In genomic region chr12:108916447-108917042, GRCm38 (mm10) we compare ENCODE assay signal across 10 mouse cellular contexts. TPM values are rescaled to one million over a fixed set of nuclear protein-coding genes. Genes with fewer than 3 reads are reported as not detected.
DNase-seq lines count a peak whose midpoint lies in the region; ATAC-seq lines count a peak whose summit lies in the region.
"Had no signal": no experiment of that assay in that cellular context is flagged by ENCODE, and none has a peak within 500 bp of the region (broad histone marks: within the 10 kb centered on the region; RNA-seq: fewer than 3 reads in every experiment).

No protein-coding gene starts in this region.

- intact Hi-C loops in gastrocnemius, postnatal 14 days (cut with DNase I; ENCODE audit: low total_unique reads): no loop called here

- WGBS in embryonic facial prominence, embryonic 11.5 days: 57% methylated on average over 7 of the region's 7 CpGs
- WGBS in hindbrain, embryonic 13.5 days: 32% methylated on average over 7 of the region's 7 CpGs
- WGBS in midbrain, embryonic 15.5 days: 12% methylated on average over 7 of the region's 7 CpGs

- H3K4me2 ChIP-seq in embryonic facial prominence, embryonic 11.5 days (ENCODE audit: low read depth, low read length): no peak overlapping the region
- H3K4me2 ChIP-seq in hindbrain, embryonic 13.5 days: no peak overlapping the region
- H3K4me2 ChIP-seq in midbrain, embryonic 15.5 days: no peak overlapping the region
- H3K4me2 ChIP-seq: liver, embryonic 13.5 days had no signal

- ATAC-seq in embryonic facial prominence, embryonic 11.5 days (replicated peaks; ENCODE audit: insufficient number of reproducible peaks, low FRiP score, low TSS enrichment, low read depth): no peak; the same call in 1 of the 2 replicates
- peak; percentile 61 for ATAC-seq in hindbrain, embryonic 13.5 days (ENCODE audit: low FRiP score)
- ATAC-seq in midbrain, embryonic 15.5 days (replicated peaks): peak; percentile 67
- no peak for ATAC-seq in megakaryocyte-erythroid progenitor cell, adult 5-6 weeks (replicated peaks; ENCODE audit: low FRiP score, low TSS enrichment, poor library complexity, severe bottlenecking)
- ATAC-seq in granulocyte monocyte progenitor cell, adult 5-6 weeks (replicated peaks; ENCODE audit: poor library complexity, severe bottlenecking): no peak
- ATAC-seq: intestine, postnatal 0 days had no signal

- H3K9ac ChIP-seq in embryonic facial prominence, embryonic 11.5 days (replicated peaks; ENCODE audit: low read length): no peak overlapping the region
- H3K9ac ChIP-seq in hindbrain, embryonic 13.5 days: no peak overlapping the region
- no peak overlapping the region for H3K9ac ChIP-seq in midbrain, embryonic 15.5 days
- H3K9ac ChIP-seq: liver, embryonic 13.5 days had no signal

- H3K36me3 ChIP-seq in embryonic facial prominence, embryonic 11.5 days (replicated peaks; ENCODE audit: control insufficient read depth, insufficient read depth, low read depth, low read length): no peaks in the 10 kb centered on the region
- no peaks in the 10 kb centered on the region for H3K36me3 ChIP-seq in hindbrain, embryonic 13.5 days
- no peaks in the 10 kb centered on the region for H3K36me3 ChIP-seq in midbrain, embryonic 15.5 days (replicated peaks)
- H3K36me3 ChIP-seq: liver, embryonic 13.5 days had no signal

- peaks cover 12% of the 10 kb centered on the region for H3K4me1 ChIP-seq in embryonic facial prominence, embryonic 11.5 days (ENCODE audit: control insufficient read depth, insufficient read depth, low read length)
- H3K4me1 ChIP-seq in hindbrain, embryonic 13.5 days (replicated peaks): peaks cover 78% of the 10 kb centered on the region
- H3K4me1 ChIP-seq in midbrain, embryonic 15.5 days: peaks cover 63% of the 10 kb centered on the region

- no peaks in the 10 kb centered on the region for H3K9me3 ChIP-seq in embryonic facial prominence, embryonic 11.5 days (replicated peaks; ENCODE audit: control insufficient read depth, low read length)
- no peaks in the 10 kb centered on the region for H3K9me3 ChIP-seq in hindbrain, embryonic 13.5 days
- H3K9me3 ChIP-seq in midbrain, embryonic 15.5 days: no peaks in the 10 kb centered on the region
- H3K9me3 ChIP-seq: liver, embryonic 13.5 days had no signal

- peak; percentile 40 for DNase-seq in gastrocnemius, postnatal 14 days
- DNase-seq in gastrocnemius, postnatal 4 days (ENCODE audit: low spot score in 2 of 2): no peak
- peak; percentile 66 for DNase-seq in embryonic facial prominence, embryonic 11.5 days (ENCODE audit: low spot score)
- DNase-seq in kidney, adult 9 months: no peak
- DNase-seq: liver, embryonic 13.5 days had no signal

- H3K4me3 ChIP-seq in embryonic facial prominence, embryonic 11.5 days (ENCODE audit: low read depth, low read length): no peak overlapping the region
- H3K4me3 ChIP-seq in hindbrain, embryonic 13.5 days: no peak overlapping the region
- H3K4me3 ChIP-seq in midbrain, embryonic 15.5 days: no peak overlapping the region
- H3K4me3 ChIP-seq: liver, embryonic 13.5 days had no signal

- H3K27ac ChIP-seq in embryonic facial prominence, embryonic 11.5 days (replicated peaks; ENCODE audit: low read depth, low read length): no peak overlapping the region
- H3K27ac ChIP-seq in hindbrain, embryonic 13.5 days: peak overlapping the region; percentile 36
- peak overlapping the region; percentile 45 for H3K27ac ChIP-seq in midbrain, embryonic 15.5 days
- H3K27ac ChIP-seq: liver, embryonic 13.5 days had no signal

- H3K27me3 ChIP-seq in embryonic facial prominence, embryonic 11.5 days (ENCODE audit: control insufficient read depth, insufficient read depth, low read length): no peaks in the 10 kb centered on the region
- H3K27me3 ChIP-seq in hindbrain, embryonic 13.5 days: 0 out of 2 replicates have a peak, but pooled peaks cover 2% of the 10 kb centered on the region
- no peaks in the 10 kb centered on the region for H3K27me3 ChIP-seq in midbrain, embryonic 15.5 days (replicated peaks)
- H3K27me3 ChIP-seq: liver, embryonic 13.5 days had no signal

RNA-seq across cellular contexts. Expression of gene Wars, which starts 22.6 kb away (rescaled TPM):
- 10 to 100 TPM; 22.5 to 25.9 TPM for total RNA-seq in gastrocnemius, postnatal 14 days (2021)
- total RNA-seq in gastrocnemius, postnatal 4 days (2021): 10 to 100 TPM; 33.6 to 39.9 TPM
- 113 and 118 TPM in 2 replicates for polyA plus RNA-seq in embryonic facial prominence, embryonic 11.5 days (2014; fragmentation: Nextera tagmentation; extraction: Ambion mirVana)
- polyA plus RNA-seq in hindbrain, embryonic 13.5 days (2015; fragmentation: Nextera tagmentation; extraction: Ambion mirVana): 102 and 106 TPM in 2 replicates
- 103 and 104 TPM in 2 replicates for polyA plus RNA-seq in midbrain, embryonic 15.5 days (2015; fragmentation: Nextera tagmentation; extraction: Ambion mirVana)
- total RNA-seq in megakaryocyte-erythroid progenitor cell, adult 5-6 weeks (2014; fragmentation: Nextera tagmentation): 48.8 and 56.3 TPM in 2 replicates
- total RNA-seq in megakaryocyte-erythroid progenitor cell, adult 5-6 weeks (2017): 54.6 and 74.4 TPM in 2 replicates
- 27.5 and 42.9 TPM in 2 replicates for total RNA-seq in granulocyte monocyte progenitor cell, adult 5-6 weeks (2014; fragmentation: Nextera tagmentation)
- 65.5 and 69.5 TPM in 2 replicates for total RNA-seq in granulocyte monocyte progenitor cell, adult 5-6 weeks (2017)

RNA-seq across cellular contexts. Expression of gene Wdr25, which starts 23.1 kb away (rescaled TPM):
- 1 to 10 TPM; 3.5 to 3.6 TPM for total RNA-seq in gastrocnemius, postnatal 14 days (2021)
- total RNA-seq in gastrocnemius, postnatal 4 days (2021): 1 to 10 TPM; 5.1 to 5.8 TPM
- polyA plus RNA-seq in embryonic facial prominence, embryonic 11.5 days (2014; fragmentation: Nextera tagmentation; extraction: Ambion mirVana): 4.1 and 5.6 TPM in 2 replicates
- polyA plus RNA-seq in hindbrain, embryonic 13.5 days (2015; fragmentation: Nextera tagmentation; extraction: Ambion mirVana): 6.6 and 8.5 TPM in 2 replicates
- polyA plus RNA-seq in midbrain, embryonic 15.5 days (2015; fragmentation: Nextera tagmentation; extraction: Ambion mirVana): 5.2 and 7.2 TPM in 2 replicates
- 9.4 and 9.7 TPM in 2 replicates for total RNA-seq in megakaryocyte-erythroid progenitor cell, adult 5-6 weeks (2014; fragmentation: Nextera tagmentation)
- 3.0 and 6.9 TPM in 2 replicates for total RNA-seq in megakaryocyte-erythroid progenitor cell, adult 5-6 weeks (2017)
- total RNA-seq in granulocyte monocyte progenitor cell, adult 5-6 weeks (2014; fragmentation: Nextera tagmentation): 7.9 and 16.6 TPM in 2 replicates
- total RNA-seq in granulocyte monocyte progenitor cell, adult 5-6 weeks (2017): 3.4 and 8.1 TPM in 2 replicates

Comparison
In these comparisons a context has a peak if more than half of its experiments do, and no peak if none do; other contexts are left out.
1. DNase-seq: peak in gastrocnemius, postnatal 14 days (single experiment) and embryonic facial prominence, embryonic 11.5 days (single experiment); none in gastrocnemius, postnatal 4 days (0 of 2) and kidney, adult 9 months (single experiment).
2. ATAC-seq: peak in hindbrain, embryonic 13.5 days (single experiment) and midbrain, embryonic 15.5 days (single experiment); none in embryonic facial prominence, embryonic 11.5 days (single experiment), megakaryocyte-erythroid progenitor cell, adult 5-6 weeks (single experiment) and granulocyte monocyte progenitor cell, adult 5-6 weeks (single experiment).